Mouse (Mus musculus) myocyte (in vitro differentiated cells): ENCODE data around the gene Erf.

Experiments
- E2F4 ChIP-seq: IDR thresholded peaks from one replicate; pipeline ENCODE4 v1.6.1; 2011; ENCODE audit warnings: mild to moderate bottlenecking, control low read depth, moderate library complexity; ENCODE audit not compliant: insufficient read depth
- POLR2A ChIP-seq: IDR thresholded peaks from one replicate; pipeline ENCODE4 v1.6.1; 2011; ENCODE audit warnings: low read depth, mild to moderate bottlenecking, control low read depth, moderate library complexity; ENCODE audit not compliant: insufficient read length
- POLR2AphosphoS2 ChIP-seq: IDR thresholded peaks from one replicate; pipeline ENCODE4 v1.6.1; 2011; ENCODE audit warnings: low read depth, control low read depth; ENCODE audit not compliant: insufficient read length
- REST ChIP-seq: IDR thresholded peaks from one replicate; pipeline ENCODE4 v1.6.1; 2011; ENCODE audit warnings: mild to moderate bottlenecking, control low read depth, moderate library complexity; ENCODE audit not compliant: insufficient read depth, insufficient read length

- no peak for TF ChIP-seq E2F4
- TF ChIP-seq POLR2AphosphoS2, result no peak
- no peak for TF ChIP-seq REST
- peak; percentile 60 for TF ChIP-seq POLR2A
Observed at GRCm38 (mm10) chr7:25279076-25279860, 28.7 kb upstream of the Erf start.
